Mouse (Mus musculus) bone marrow, adult 2 months (tissue): ENCODE results near the gene Plet1.

Experiments used
- CTCF ChIP-seq: fragments of 200-500 bp; IDR thresholded peaks from 2 replicates; pipeline ENCODE4 v1.5.1; 2011; ENCODE audit warnings: low read length, control low read depth; ENCODE audit not compliant: control insufficient read depth, insufficient read depth
- POLR2A ChIP-seq: fragments of 200-500 bp; IDR thresholded peaks from 2 replicates; pipeline ENCODE4 v1.6.1; 2011; ENCODE audit warnings: low read depth, mild to moderate bottlenecking, control low read depth, low read length, borderline replicate concordance; ENCODE audit not compliant: control insufficient read depth

- TF ChIP-seq CTCF (no peak), POLR2A (no peak)
These were observed 34.8 kb upstream of the Plet1 start for GRCm38 (mm10) chr9:50459537-50459936.
